Mouse (Mus musculus) hindbrain, embryonic 14.5 days (tissue): ENCODE measurements around the gene Ccdc58. TPM values are rescaled to one million over a fixed set of nuclear protein-coding genes. Genes with fewer than 3 reads are reported as not detected.
"Not testable (repeated sequence)": the region's sequence is repeated elsewhere in the genome, so short reads cannot be mapped to it uniquely, and the experiment has no call there.

ENCODE experiments used
- ATAC-seq: fragments of 200-750 bp; cut with Nextera tagmentation; 2 replicates; pipeline ENCODE4 v1.8.0; 2017; ENCODE audit warnings: moderate number of reproducible peaks, mild to moderate bottlenecking, moderate TSS enrichment, moderate library complexity; ENCODE audit not compliant: low FRiP score
- DNase-seq: peaks from one replicate; pipeline ENCODE4 v3.0.0-alpha.2; 2015; ENCODE audit warnings: low spot score
- H3K27ac ChIP-seq: fragments of 300-500 bp; sonication (generic); 2 replicates; pipeline ENCODE4 v1.5.1; 2014; ENCODE audit warnings: mild to moderate bottlenecking, moderate library complexity
- H3K27me3 ChIP-seq: fragments of 300-500 bp; sonication (generic); 2 replicates; pipeline ENCODE4 v1.6.1; 2014; ENCODE audit warnings: mild to moderate bottlenecking, low read length, mixed read lengths; ENCODE audit not compliant: control insufficient read depth, insufficient read depth
- H3K36me3 ChIP-seq: fragments of 300-500 bp; sonication (generic); replicated peaks from 2 replicates; pipeline ENCODE4 v1.6.1; 2014; ENCODE audit not compliant: control insufficient read depth, insufficient read depth
- H3K4me1 ChIP-seq: fragments of 300-500 bp; sonication (generic); replicated peaks from 2 replicates; pipeline ENCODE4 v1.6.1; 2014; ENCODE audit warnings: antibody characterized with exemption, low read length, mixed read lengths; ENCODE audit not compliant: control insufficient read depth, insufficient read depth
- H3K4me2 ChIP-seq: fragments of 300-500 bp; sonication (generic); replicated peaks from 2 replicates; pipeline ENCODE4 v1.6.1; 2014; ENCODE audit warnings: mild to moderate bottlenecking, moderate library complexity
- H3K4me3 ChIP-seq: fragments of 300-500 bp; sonication (generic); replicated peaks from 2 replicates; pipeline ENCODE4 v1.5.1; 2014; ENCODE audit warnings: mild to moderate bottlenecking, low read length
- H3K9ac ChIP-seq: fragments of 300-500 bp; sonication (generic); 2 replicates; pipeline ENCODE4 v1.6.1; 2014
- H3K9me3 ChIP-seq: fragments of 300-500 bp; sonication (generic); 2 replicates; pipeline ENCODE4 v1.6.1; 2016; ENCODE audit warnings: low read length; ENCODE audit not compliant: control insufficient read depth
- WGBS: fragments of 180-500 bp; shearing (Covaris S2); extraction: QIAGEN DNeasy Blood & Tissue Kit; methylation state at CpG from one replicate; pipeline ENCODE4 v1.1.7; 2014; 5-methylcytosine and 5-hydroxymethylcytosine counted together
- polyA plus RNA-seq: library from polyadenylated mRNA; unstranded; fragments of >200 nt; fragmentation: Nextera tagmentation; extraction: Ambion mirVana; gene quantifications from 2 replicates; pipeline ENCODE4 v1.2.1, GENCODE M21; 2014

Ccdc58 gene
- polyA plus RNA-seq, 1 experiment from 2014 or later, result 26.8 TPM

GRCm38 (mm10) chr16:36090785-36091509, 19.5 kb downstream of the Ccdc58 start:
- Histone ChIP-seq H3K9me3 (no peaks in the 10 kb centered on the region), H3K27me3 (no peaks in the 10 kb centered on the region), H3K4me2 (no peak overlapping the region), H3K36me3 (peaks cover 43% of the 10 kb centered on the region), H3K27ac (no peak overlapping the region), H3K4me3 (no peak overlapping the region), H3K9ac (no peak overlapping the region), H3K4me1 (no peaks in the 10 kb centered on the region)
- ATAC-seq (no peak), DNase-seq (no peak)
- WGBS, result 82% methylated on average over 11 of the region's 11 CpGs

GRCm38 (mm10) chr16:36094079-36094478, 22.6 kb downstream of the Ccdc58 start:
- no peak overlapping the region for H3K4me3 ChIP-seq
- H3K27ac ChIP-seq, result no peak overlapping the region
- ATAC-seq (no peak), DNase-seq (no peak)
- H3K9ac ChIP-seq, result no peak overlapping the region
- H3K4me1 ChIP-seq, result no peaks in the 10 kb centered on the region
- 94% methylated on average over 3 of the region's 3 CpGs for WGBS
- H3K36me3 ChIP-seq, result peaks cover 18% of the 10 kb centered on the region; the same call in 1 of the 2 replicates
- H3K4me2 ChIP-seq, result no peak overlapping the region
- no peaks in the 10 kb centered on the region for H3K9me3 ChIP-seq
- H3K27me3 ChIP-seq, result no peaks in the 10 kb centered on the region

- not testable (repeated sequence) for DNase-seq, H3K36me3 ChIP-seq, H3K4me2 ChIP-seq, H3K4me3 ChIP-seq, H3K27me3 ChIP-seq, H3K4me1 ChIP-seq, H3K9ac ChIP-seq, ATAC-seq, H3K9me3 ChIP-seq, H3K27ac ChIP-seq
- WGBS, result 92% methylated on average over 12 of the region's 12 CpGs
Measured at GRCm38 (mm10) chr16:36097813-36098499, 26.5 kb downstream of the Ccdc58 start.

- WGBS, result 80% methylated on average over 1 of the region's 1 CpGs
- Histone ChIP-seq H3K4me3 (no peak overlapping the region), H3K4me1 (no peaks in the 10 kb centered on the region), H3K9ac (no peak overlapping the region), H3K27me3 (no peaks in the 10 kb centered on the region), H3K27ac (no peak overlapping the region), H3K36me3 (no peaks in the 10 kb centered on the region), H3K9me3 (0 out of 2 replicates have a peak, but pooled peaks cover 3% of the 10 kb centered on the region), H3K4me2 (no peak overlapping the region)
- no peak for DNase-seq
- no peak for ATAC-seq
Measured at GRCm38 (mm10) chr16:36101526-36101925, 30.0 kb downstream of the Ccdc58 start.

GRCm38 (mm10) chr16:36102211-36102610, 30.7 kb downstream of the Ccdc58 start:
- Histone ChIP-seq H3K4me1 (no peaks in the 10 kb centered on the region), H3K9ac (no peak overlapping the region), H3K9me3 (0 out of 2 replicates have a peak, but pooled peaks cover 3% of the 10 kb centered on the region), H3K27me3 (no peaks in the 10 kb centered on the region), H3K36me3 (no peaks in the 10 kb centered on the region), H3K4me2 (no peak overlapping the region), H3K27ac (no peak overlapping the region), H3K4me3 (no peak overlapping the region)
- ATAC-seq (no peak), DNase-seq (no peak)
- 85% methylated on average over 1 of the region's 1 CpGs for whole genome bisulfite sequencing

- not testable (repeated sequence) for H3K4me3 ChIP-seq, H3K36me3 ChIP-seq, H3K4me2 ChIP-seq, DNase-seq, ATAC-seq, H3K27ac ChIP-seq, H3K4me1 ChIP-seq, H3K27me3 ChIP-seq, H3K9me3 ChIP-seq, H3K9ac ChIP-seq
Measured at GRCm38 (mm10) chr16:36111486-36111885, 40.0 kb downstream of the Ccdc58 start.

- H3K36me3 ChIP-seq, H3K4me3 ChIP-seq, DNase-seq, H3K27me3 ChIP-seq, ATAC-seq, H3K9me3 ChIP-seq, H3K4me2 ChIP-seq, H3K9ac ChIP-seq, H3K27ac ChIP-seq, H3K4me1 ChIP-seq: not testable (repeated sequence)
- 96% methylated on average over 6 of the region's 6 CpGs for WGBS
Measured at GRCm38 (mm10) chr16:36115751-36116150, 44.3 kb downstream of the Ccdc58 start.

GRCm38 (mm10) chr16:36128092-36128491, 56.6 kb downstream of the Ccdc58 start:
- Histone ChIP-seq H3K27ac (no peak overlapping the region), H3K4me3 (no peak overlapping the region), H3K4me2 (no peak overlapping the region), H3K36me3 (no peaks in the 10 kb centered on the region), H3K9me3 (no peaks in the 10 kb centered on the region), H3K4me1 (no peaks in the 10 kb centered on the region), H3K9ac (no peak overlapping the region), H3K27me3 (no peaks in the 10 kb centered on the region)
- WGBS, result 94% methylated on average over 7 of the region's 7 CpGs
- ATAC-seq, result no peak
- DNase-seq, result no peak

- H3K4me3 ChIP-seq, result no peak within 1 kb of the TSS
- H3K36me3 ChIP-seq, result no peaks in the 10 kb centered on the region
- ATAC-seq, result no peak
- no peak within 1 kb of the TSS for H3K4me2 ChIP-seq
- H3K9me3 ChIP-seq, result no peaks in the 10 kb centered on the region
- no peaks in the 10 kb centered on the region for H3K27me3 ChIP-seq
- no peaks in the 10 kb centered on the region for H3K4me1 ChIP-seq
- WGBS, result 85% methylated on average over 1 of the region's 1 CpGs
- DNase-seq, result no peak
- H3K27ac ChIP-seq, result no peak within 1 kb of the TSS
- H3K9ac ChIP-seq, result no peak within 1 kb of the TSS
Measured at GRCm38 (mm10) chr16:36131141-36131540, 59.7 kb downstream of the Ccdc58 start, which contains the start of gene Csta1. Gene Csta1, minus strand, starts transcription at chr16:36131241.
